27 mouse cellular contexts compared by ENCODE assay signal in the genomic region with DNA sequence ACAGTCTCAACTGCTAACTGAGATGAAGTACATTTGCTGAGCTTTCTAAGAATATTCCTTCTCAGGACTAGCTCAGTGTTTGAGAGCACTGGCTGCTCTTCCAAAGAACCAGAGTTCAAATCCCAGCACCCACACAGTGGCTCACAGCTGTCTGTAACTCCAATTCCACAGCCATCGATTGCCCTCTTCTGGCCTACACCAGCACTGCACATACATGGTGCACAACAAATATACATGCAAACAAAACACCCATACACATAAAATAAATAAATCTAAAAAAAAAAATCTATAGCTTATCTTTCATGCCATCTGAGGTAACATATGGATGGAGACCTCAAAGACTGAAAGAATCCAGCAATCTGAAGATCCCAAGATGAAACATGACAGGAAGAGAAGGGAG. TPM values are rescaled to one million over a fixed set of nuclear protein-coding genes. Genes with fewer than 3 reads are reported as not detected.
DNase-seq lines count a peak whose midpoint lies in the region; TF ChIP-seq lines count a peak whose summit lies in the region.
"Had no signal": no experiment of that assay in that cellular context is flagged by ENCODE, and none has a peak within 500 bp of the region (broad histone marks: within the 10 kb centered on the region; RNA-seq: fewer than 3 reads in every experiment).

No protein-coding gene starts in this region.

- TF ChIP-seq EP300 in ES-Bruce4 (IDR thresholded peaks at IDR 0.05; ENCODE audit: insufficient read depth, low read depth, low read length) = no peak

- no peaks in the 10 kb centered on the region; the same call in 1 of the 2 replicates for H3K27me3 ChIP-seq in ES-Bruce4 (ENCODE audit: control insufficient read depth, insufficient read depth, low read length, poor library complexity, severe bottlenecking)
- H3K27me3 ChIP-seq: embryonic facial prominence, embryonic 15.5 days; forebrain, embryonic 15.5 days; hindbrain, embryonic 15.5 days had no signal

- peak; percentile 19 for TF ChIP-seq CTCF in layer of hippocampus, adult 2 months (conservative IDR thresholded peaks at IDR 0.05)
- TF ChIP-seq CTCF in ES-Bruce4 (IDR thresholded peaks at IDR 0.05; ENCODE audit: low read depth, low read length) = peak; percentile 50

- H3K9me3 ChIP-seq in ES-Bruce4 (replicated peaks; ENCODE audit: control insufficient read depth, insufficient read depth, low read length, poor library complexity, severe bottlenecking) = no peaks in the 10 kb centered on the region
- H3K9me3 ChIP-seq: embryonic facial prominence, embryonic 15.5 days; forebrain, embryonic 10.5 days; forebrain, embryonic 15.5 days; hindbrain, embryonic 15.5 days had no signal

- no peaks in the 10 kb centered on the region for H3K4me1 ChIP-seq in ES-Bruce4 (ENCODE audit: control insufficient read depth, insufficient read depth, low read length)
- H3K4me1 ChIP-seq: embryonic facial prominence, embryonic 15.5 days; forebrain, embryonic 10.5 days; forebrain, embryonic 15.5 days; heart, embryonic 13.5 days; hindbrain, embryonic 15.5 days had no signal

- DNase-seq in layer of hippocampus, adult 2 months (ENCODE audit: low spot score in 2 of 2) = no peak
- DNase-seq in layer of hippocampus, postnatal 25 days (ENCODE audit: extremely low spot score in 1 of 2, low spot score in 1 of 2) = no peak
- DNase-seq in R1 (ENCODE audit: low read depth, low spot score) = peak; percentile 33
- no peak for DNase-seq in cerebellum, adult 11-12 months
- no peak for DNase-seq in kidney, adult 18-20 months
- no peak for DNase-seq in frontal cortex, postnatal 36 days (ENCODE audit: low spot score in 2 of 2)
- DNase-seq: adrenal gland, postnatal 14 days; cerebellum, adult 2 months; cerebellum, postnatal 10 days; embryo, embryonic 11 days; gastrocnemius, postnatal 14 days; heart, postnatal 36 days had no signal

- no peak overlapping the region for H3K27ac ChIP-seq in layer of hippocampus, adult 2 months
- H3K27ac ChIP-seq in ES-Bruce4 (ENCODE audit: insufficient read depth, low read length) = no peak overlapping the region
- H3K27ac ChIP-seq: embryonic facial prominence, embryonic 15.5 days; forebrain, embryonic 10.5 days; forebrain, embryonic 15.5 days; heart, embryonic 13.5 days; hindbrain, embryonic 15.5 days had no signal

- no peak for TF ChIP-seq POLR2A in ES-Bruce4 (IDR thresholded peaks at IDR 0.05; ENCODE audit: insufficient read depth, low read length)

- no peaks in the 10 kb centered on the region for H3K36me3 ChIP-seq in ES-Bruce4 (ENCODE audit: control insufficient read depth, insufficient read depth, low read length, poor library complexity, severe bottlenecking)
- H3K36me3 ChIP-seq: embryonic facial prominence, embryonic 15.5 days; forebrain, embryonic 10.5 days; forebrain, embryonic 15.5 days; heart, embryonic 13.5 days; hindbrain, embryonic 15.5 days had no signal

- H3K4me3 ChIP-seq in layer of hippocampus, adult 2 months = no peak overlapping the region
- H3K4me3 ChIP-seq in ES-Bruce4 (ENCODE audit: low read depth, low read length) = no peak overlapping the region
- H3K4me3 ChIP-seq: embryonic facial prominence, embryonic 15.5 days; erythroblast, embryonic 14.5 days; forebrain, embryonic 10.5 days; forebrain, embryonic 15.5 days; heart, embryonic 13.5 days; hindbrain, embryonic 15.5 days had no signal

- H3K9ac ChIP-seq in ES-Bruce4 (ENCODE audit: low read depth, poor library complexity, severe bottlenecking) = no peak overlapping the region
- H3K9ac ChIP-seq: embryonic facial prominence, embryonic 15.5 days; forebrain, embryonic 15.5 days; heart, embryonic 13.5 days; hindbrain, embryonic 15.5 days had no signal

RNA-seq across cellular contexts. Expression of gene Tmem114, which starts 36.4 kb away (rescaled TPM):
- 1 to 10 TPM; 5.0 to 5.2 TPM for total RNA-seq in layer of hippocampus, adult 2 months (2021)
- 1 to 10 TPM; 7.1 to 8.0 TPM for total RNA-seq in layer of hippocampus, postnatal 25 days (2021)
- not detected in 2 replicates for polyA plus RNA-seq in ES-Bruce4 (2011; ENCODE audit: insufficient read depth, insufficient read length, low read depth, missing spikeins)
- total RNA-seq: adrenal gland, adult 18-20 months; adrenal gland, postnatal 14 days; common myeloid progenitor, adult 5-6 weeks; gastrocnemius, adult 18-20 months; gastrocnemius, postnatal 14 days; heart, adult 8-10 months; heart, postnatal 36 days had no signal
- polyA plus RNA-seq: activated CD4-positive, CD25-positive, alpha-beta regulatory T cell, adult 4 months; embryonic facial prominence, embryonic 11.5 days; embryonic facial prominence, embryonic 15.5 days; erythroblast, embryonic 14.5 days; forebrain, embryonic 15.5 days; heart, embryonic 13.5 days; heart, postnatal 0 days; intestine, postnatal 0 days had no signal
